Mouse (Mus musculus) lung, postnatal 0 days (tissue): ENCODE data around the gene Nmnat2.

ENCODE experiments used
- CTCF ChIP-seq: IDR thresholded peaks from 2 replicates; pipeline ENCODE4 v1.5.1; 2016; ENCODE audit warnings: antibody characterized with exemption, mild to moderate bottlenecking
- EP300 ChIP-seq: IDR thresholded peaks from 2 replicates; pipeline ENCODE4 v1.6.1; 2016; ENCODE audit warnings: antibody characterized with exemption, mild to moderate bottlenecking, control low read depth

- TF ChIP-seq EP300 (no peak), CTCF (no peak)
Observed at GRCm38 (mm10) chr1:152969081-152969480, 14.3 kb downstream of the Nmnat2 start.
